Mouse (Mus musculus): ENCODE results near the gene Alg14.

- no peak for TF ChIP-seq TAL1 (IDR thresholded peaks at IDR 0.05; ENCODE audit: low read length)
- TF ChIP-seq GATA1 (IDR thresholded peaks at IDR 0.05; ENCODE audit: low read length): no peak
These were observed 35.8 kb downstream of the Alg14 start for GRCm38 (mm10) chr3:121327406-121327805.

All from erythroblast, embryonic 14.5 days (primary cell).